Mouse (Mus musculus): ENCODE data around the gene Bptf. TPM values are rescaled to one million over a fixed set of nuclear protein-coding genes. Genes with fewer than 3 reads are reported as not detected.

Bptf gene
- polyA plus RNA-seq, 1 experiment from 2014 or later = 43.8 TPM

GRCm38 (mm10) chr11:107113881-107114557 is 17.9 kb downstream of the Bptf start:
- peaks cover 27% of the 10 kb centered on the region for H3K4me1 ChIP-seq
- peak overlapping the region; percentile 79 for H3K27ac ChIP-seq
- peak overlapping the region; percentile 38; the same call in 1 of the 2 replicates for H3K9ac ChIP-seq
- H3K4me3 ChIP-seq = no peak overlapping the region; the same call in 1 of the 2 replicates
- no peaks in the 10 kb centered on the region for H3K9me3 ChIP-seq
- 18% methylated on average over 10 of the region's 10 CpGs for WGBS
- H3K36me3 ChIP-seq = peaks cover 23% of the 10 kb centered on the region
- ATAC-seq (ENCODE audit: insufficient number of reproducible peaks, insufficient read depth, low FRiP score, low TSS enrichment, low read depth) = no peak
- no peaks in the 10 kb centered on the region for H3K27me3 ChIP-seq
- H3K4me2 ChIP-seq = peak overlapping the region; percentile 42

GRCm38 (mm10) chr11:107113112-107113511 is 18.8 kb downstream of the Bptf start:
- H3K9ac ChIP-seq = no peak overlapping the region
- 68% methylated on average over 4 of the region's 4 CpGs for WGBS
- H3K4me1 ChIP-seq = peaks cover 28% of the 10 kb centered on the region
- H3K27ac ChIP-seq = no peak overlapping the region
- no peaks in the 10 kb centered on the region for H3K9me3 ChIP-seq
- H3K27me3 ChIP-seq = no peaks in the 10 kb centered on the region
- no peak for ATAC-seq (ENCODE audit: insufficient number of reproducible peaks, insufficient read depth, low FRiP score, low TSS enrichment, low read depth)
- H3K36me3 ChIP-seq = peaks cover 23% of the 10 kb centered on the region
- H3K4me2 ChIP-seq = no peak overlapping the region
- no peak overlapping the region for H3K4me3 ChIP-seq

DNA sequence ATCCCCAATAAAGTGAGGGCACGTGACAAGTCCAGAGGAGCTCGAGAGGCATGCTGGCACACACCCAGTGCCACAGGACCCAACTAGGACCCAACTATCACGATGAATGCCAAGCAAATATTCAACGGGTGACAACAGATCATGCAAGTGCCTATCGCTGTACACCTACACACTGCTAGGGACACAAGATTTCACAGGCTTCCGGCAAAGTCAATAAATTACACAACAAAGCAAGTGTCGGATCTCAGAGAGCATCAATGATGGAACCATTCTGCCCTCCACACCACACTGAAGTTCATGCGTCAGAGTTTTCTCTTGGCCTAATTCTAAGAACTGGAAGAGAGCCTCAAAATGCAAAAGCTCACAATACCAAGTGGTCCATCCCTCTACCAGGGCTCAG is 22.3 kb downstream of the Bptf start:
- Histone ChIP-seq H3K4me1 (peaks cover 26% of the 10 kb centered on the region), H3K9me3 (no peaks in the 10 kb centered on the region), H3K9ac (no peak overlapping the region), H3K27ac (no peak overlapping the region), H3K36me3 (peaks cover 23% of the 10 kb centered on the region), H3K4me2 (no peak overlapping the region), H3K4me3 (no peak overlapping the region), H3K27me3 (no peaks in the 10 kb centered on the region)
- no peak for ATAC-seq (ENCODE audit: insufficient number of reproducible peaks, insufficient read depth, low FRiP score, low TSS enrichment, low read depth)
- WGBS = 93% methylated on average over 8 of the region's 8 CpGs

DNA sequence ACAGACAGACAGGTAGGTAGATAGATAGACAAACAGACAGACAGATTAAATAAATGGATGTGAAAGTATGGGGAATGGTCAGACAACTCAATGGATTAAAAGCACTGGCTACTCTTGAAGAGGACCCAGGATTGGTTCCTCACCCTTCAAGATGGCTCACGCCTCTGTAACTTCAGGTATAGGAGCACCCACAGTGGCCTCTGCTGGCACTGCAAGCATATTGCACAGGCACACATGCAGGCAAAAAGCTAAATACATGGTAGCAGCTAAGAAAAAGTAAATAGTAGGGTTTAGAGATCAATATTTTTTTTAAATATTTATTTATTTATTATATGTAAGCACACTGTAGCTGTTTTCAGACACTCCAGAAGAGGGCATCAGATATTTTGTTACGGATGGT is 23.0 kb downstream of the Bptf start:
- H3K27ac ChIP-seq = no peak overlapping the region
- WGBS = 89% methylated on average over 2 of the region's 2 CpGs
- no peak for ATAC-seq (ENCODE audit: insufficient number of reproducible peaks, insufficient read depth, low FRiP score, low TSS enrichment, low read depth)
- no peaks in the 10 kb centered on the region for H3K27me3 ChIP-seq
- peaks cover 23% of the 10 kb centered on the region for H3K36me3 ChIP-seq
- peaks cover 19% of the 10 kb centered on the region for H3K4me1 ChIP-seq
- H3K9me3 ChIP-seq = no peaks in the 10 kb centered on the region
- H3K9ac ChIP-seq = no peak overlapping the region
- no peak overlapping the region for H3K4me3 ChIP-seq
- no peak overlapping the region for H3K4me2 ChIP-seq

DNA sequence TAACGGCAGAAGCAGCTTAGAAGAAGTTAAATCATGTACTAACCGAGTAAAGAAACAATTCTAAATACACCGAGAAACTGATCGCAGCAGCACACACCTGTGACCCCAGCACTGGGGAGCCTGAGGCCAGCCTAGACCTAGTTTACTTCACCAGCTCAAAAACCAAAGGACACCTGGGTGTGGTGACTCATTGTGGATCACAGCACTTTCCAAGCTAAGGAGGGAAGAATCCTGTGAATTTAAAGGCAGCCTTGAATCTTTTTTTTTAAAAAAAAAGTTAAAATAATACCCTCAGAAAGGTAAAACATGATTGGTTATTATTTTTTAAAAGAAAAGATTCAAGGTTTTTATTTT is 24.2 kb downstream of the Bptf start:
- H3K27ac ChIP-seq = no peak overlapping the region
- H3K9me3 ChIP-seq = no peaks in the 10 kb centered on the region
- H3K36me3 ChIP-seq = peaks cover 23% of the 10 kb centered on the region
- 83% methylated on average over 4 of the region's 4 CpGs for WGBS
- no peak overlapping the region for H3K4me2 ChIP-seq
- no peak overlapping the region for H3K9ac ChIP-seq
- H3K27me3 ChIP-seq = no peaks in the 10 kb centered on the region
- H3K4me1 ChIP-seq = peaks cover 24% of the 10 kb centered on the region
- H3K4me3 ChIP-seq = no peak overlapping the region
- ATAC-seq (ENCODE audit: insufficient number of reproducible peaks, insufficient read depth, low FRiP score, low TSS enrichment, low read depth) = no peak

DNA sequence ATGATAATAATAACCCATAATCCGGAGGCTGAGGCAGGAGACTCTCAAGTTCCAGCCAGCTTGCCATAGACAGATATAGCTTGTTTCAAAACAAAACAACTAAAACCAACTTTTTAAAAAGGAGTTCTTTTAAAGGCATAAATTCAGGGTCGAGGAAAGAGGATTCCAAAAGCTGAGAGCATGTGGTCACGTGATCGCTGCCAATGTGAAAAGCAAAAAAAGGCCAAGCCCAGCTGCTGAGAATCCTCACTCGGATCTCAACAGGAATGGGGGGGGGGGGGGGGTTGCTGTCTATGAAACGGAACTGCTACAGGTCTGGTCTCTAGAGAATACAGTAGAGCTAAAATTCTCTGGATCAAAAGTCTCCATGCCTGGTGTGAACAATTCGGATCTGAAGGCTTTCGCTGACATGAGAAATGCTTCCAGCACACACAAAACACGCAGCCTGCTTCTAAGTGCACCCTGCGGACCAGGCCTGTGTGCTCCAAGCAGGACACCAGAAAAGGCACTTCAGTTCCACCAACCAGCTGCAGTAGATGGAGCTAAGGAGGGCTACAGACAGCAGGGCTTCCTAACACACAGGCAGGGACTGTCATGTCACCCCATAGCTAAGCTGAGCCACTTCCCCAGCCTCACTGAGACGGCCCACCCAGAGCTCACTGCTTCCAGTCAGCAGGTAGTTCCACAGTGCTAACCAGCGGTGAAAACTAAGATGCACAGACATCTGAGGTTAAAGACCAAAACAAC is 24.8 kb downstream of the Bptf start:
- Histone ChIP-seq H3K4me2 (no peak overlapping the region), H3K36me3 (peaks cover 23% of the 10 kb centered on the region), H3K4me3 (no peak overlapping the region), H3K9ac (no peak overlapping the region), H3K4me1 (peaks cover 29% of the 10 kb centered on the region), H3K27ac (no peak overlapping the region), H3K9me3 (no peaks in the 10 kb centered on the region), H3K27me3 (no peaks in the 10 kb centered on the region)
- 75% methylated on average over 12 of the region's 12 CpGs for WGBS
- ATAC-seq (ENCODE audit: insufficient number of reproducible peaks, insufficient read depth, low FRiP score, low TSS enrichment, low read depth) = no peak

DNA sequence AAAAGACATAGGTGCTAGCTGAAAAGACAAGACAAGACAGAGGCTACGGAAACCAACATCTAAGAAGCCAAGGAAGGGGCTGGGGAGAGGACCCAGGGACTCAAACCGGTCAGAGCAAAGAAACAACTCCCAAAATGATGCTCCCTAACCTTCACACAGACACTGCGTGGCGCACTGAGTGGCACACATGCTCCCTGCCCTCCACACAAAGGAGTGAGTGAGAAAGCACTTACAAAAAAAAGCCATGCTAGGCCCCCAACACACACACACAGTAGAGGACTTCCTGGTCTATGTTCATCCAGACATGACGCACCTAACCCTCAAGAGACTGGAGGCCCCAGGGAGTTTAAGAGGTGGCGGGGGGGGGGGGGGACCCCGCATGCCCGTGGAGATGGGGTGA is 25.5 kb downstream of the Bptf start:
- H3K9ac ChIP-seq = no peak overlapping the region
- peaks cover 34% of the 10 kb centered on the region for H3K4me1 ChIP-seq
- H3K4me3 ChIP-seq = no peak overlapping the region
- no peak overlapping the region for H3K4me2 ChIP-seq
- H3K9me3 ChIP-seq = no peaks in the 10 kb centered on the region
- 89% methylated on average over 8 of the region's 8 CpGs for WGBS
- H3K36me3 ChIP-seq = peaks cover 20% of the 10 kb centered on the region
- no peak for ATAC-seq (ENCODE audit: insufficient number of reproducible peaks, insufficient read depth, low FRiP score, low TSS enrichment, low read depth)
- H3K27ac ChIP-seq = no peak overlapping the region
- no peaks in the 10 kb centered on the region for H3K27me3 ChIP-seq

- no peak for ATAC-seq (ENCODE audit: insufficient number of reproducible peaks, insufficient read depth, low FRiP score, low TSS enrichment, low read depth)
- 58% methylated on average over 5 of the region's 5 CpGs for WGBS
These were observed 26.7 kb downstream of the Bptf start for GRCm38 (mm10) chr11:107105227-107105626.

DNA sequence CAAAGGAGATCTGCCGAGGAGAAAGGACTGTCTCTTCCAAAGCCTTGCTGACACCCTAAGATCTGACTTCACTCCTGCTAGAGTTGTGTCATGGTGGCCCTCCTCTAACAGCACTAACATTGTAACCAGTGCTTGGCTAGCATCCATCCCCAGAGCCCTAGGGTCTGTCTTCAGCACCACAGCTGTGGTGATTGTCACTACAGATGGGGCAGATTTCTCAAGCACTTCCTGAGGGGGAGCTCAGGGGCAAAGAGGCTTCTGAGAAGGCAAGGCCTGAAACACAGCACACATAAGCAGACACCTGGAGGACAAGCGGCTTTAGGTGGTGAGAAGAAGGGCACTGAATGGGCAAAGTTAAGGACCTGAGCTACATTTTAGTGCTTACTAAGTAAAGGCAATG is 28.2 kb downstream of the Bptf start:
- peaks cover 34% of the 10 kb centered on the region for H3K4me1 ChIP-seq
- H3K4me2 ChIP-seq = no peak overlapping the region
- no peak overlapping the region for H3K9ac ChIP-seq
- H3K9me3 ChIP-seq = no peaks in the 10 kb centered on the region
- no peak overlapping the region for H3K4me3 ChIP-seq
- no peak for ATAC-seq (ENCODE audit: insufficient number of reproducible peaks, insufficient read depth, low FRiP score, low TSS enrichment, low read depth)
- WGBS = 84% methylated on average over 2 of the region's 2 CpGs
- H3K27ac ChIP-seq = no peak overlapping the region
- no peaks in the 10 kb centered on the region for H3K27me3 ChIP-seq
- peaks cover 9% of the 10 kb centered on the region for H3K36me3 ChIP-seq

More at GRCm38 (mm10) chr11:107105227-107105626, 26.7 kb downstream of the Bptf start:
- H3K4me1 ChIP-seq = peaks cover 34% of the 10 kb centered on the region
- H3K4me3 ChIP-seq = no peak overlapping the region
- no peaks in the 10 kb centered on the region for H3K27me3 ChIP-seq
- no peak overlapping the region for H3K9ac ChIP-seq
- peaks cover 8% of the 10 kb centered on the region for H3K36me3 ChIP-seq
- H3K9me3 ChIP-seq = no peaks in the 10 kb centered on the region
- H3K27ac ChIP-seq = no peak overlapping the region
- no peak overlapping the region for H3K4me2 ChIP-seq

GRCm38 (mm10) chr11:107103224-107103589 is 28.7 kb downstream of the Bptf start:
- Histone ChIP-seq H3K9me3 (no peaks in the 10 kb centered on the region), H3K27ac (no peak overlapping the region), H3K4me2 (no peak overlapping the region), H3K4me1 (peaks cover 34% of the 10 kb centered on the region), H3K9ac (no peak overlapping the region), H3K4me3 (no peak overlapping the region), H3K27me3 (no peaks in the 10 kb centered on the region), H3K36me3 (peaks cover 14% of the 10 kb centered on the region)
- 64% methylated on average over 2 of the region's 2 CpGs for WGBS
- ATAC-seq (ENCODE audit: insufficient number of reproducible peaks, insufficient read depth, low FRiP score, low TSS enrichment, low read depth) = no peak

GRCm38 (mm10) chr11:107102465-107103223 is 29.3 kb downstream of the Bptf start:
- Histone ChIP-seq H3K27me3 (no peaks in the 10 kb centered on the region), H3K9me3 (no peaks in the 10 kb centered on the region), H3K36me3 (peaks cover 20% of the 10 kb centered on the region), H3K4me3 (no peak overlapping the region), H3K9ac (no peak overlapping the region), H3K27ac (no peak overlapping the region), H3K4me2 (no peak overlapping the region), H3K4me1 (peaks cover 31% of the 10 kb centered on the region)
- no peak for ATAC-seq (ENCODE audit: insufficient number of reproducible peaks, insufficient read depth, low FRiP score, low TSS enrichment, low read depth)
- 78% methylated on average over 11 of the region's 11 CpGs for WGBS
